Mouse (Mus musculus) embryonic facial prominence, embryonic 14.5 days (tissue): ENCODE results near the gene Erg28. TPM values are rescaled to one million over a fixed set of nuclear protein-coding genes. Genes with fewer than 3 reads are reported as not detected.
A peak's percentile ranks its signal among the peaks of the same experiment; 100 is the strongest.

ENCODE experiments used
- ATAC-seq: fragments of 200-750 bp; cut with Nextera tagmentation; 2 replicates; pipeline ENCODE4 v1.8.0; 2017; ENCODE audit warnings: low read depth, moderate number of reproducible peaks, moderate TSS enrichment
- DNase-seq: peaks from one replicate; pipeline ENCODE4 v3.0.0-alpha.2; 2015; ENCODE audit warnings: low spot score
- H3K27ac ChIP-seq: fragments of 300-500 bp; sonication (generic); replicated peaks from 2 replicates; pipeline ENCODE4 v1.5.1; 2014; ENCODE audit warnings: low read depth, mild to moderate bottlenecking, low read length, moderate library complexity
- H3K27me3 ChIP-seq: fragments of 300-500 bp; sonication (generic); replicated peaks from 2 replicates; pipeline ENCODE4 v1.6.1; 2014; ENCODE audit warnings: low read length; ENCODE audit not compliant: control insufficient read depth, insufficient read depth
- H3K36me3 ChIP-seq: fragments of 300-500 bp; sonication (generic); 2 replicates; pipeline ENCODE4 v1.6.1; 2014; ENCODE audit warnings: low read length, mixed read lengths; ENCODE audit not compliant: control insufficient read depth, insufficient read depth
- H3K4me1 ChIP-seq: fragments of 300-500 bp; sonication (generic); 2 replicates; pipeline ENCODE4 v1.6.1; 2014; ENCODE audit warnings: antibody characterized with exemption, low read length; ENCODE audit not compliant: control insufficient read depth, insufficient read depth
- H3K4me2 ChIP-seq: fragments of 300-500 bp; sonication (generic); 2 replicates; pipeline ENCODE4 v1.6.1; 2014; ENCODE audit warnings: low read depth, mild to moderate bottlenecking, low read length, moderate library complexity, mixed read lengths
- H3K4me3 ChIP-seq: fragments of 300-500 bp; sonication (generic); 2 replicates; pipeline ENCODE4 v1.5.1; 2014; ENCODE audit warnings: low read depth, mild to moderate bottlenecking, low read length
- H3K9ac ChIP-seq: fragments of 300-500 bp; sonication (generic); 2 replicates; pipeline ENCODE4 v1.6.1; 2014; ENCODE audit warnings: low read depth, mild to moderate bottlenecking, low read length, moderate library complexity, mixed read lengths
- H3K9me3 ChIP-seq: fragments of 300-500 bp; sonication (generic); 2 replicates; pipeline ENCODE4 v1.6.1; 2016; ENCODE audit warnings: low read length; ENCODE audit not compliant: control insufficient read depth
- WGBS: fragments of 180-500 bp; shearing (Covaris S2); extraction: QIAGEN DNeasy Blood & Tissue Kit; methylation state at CpG from one replicate; pipeline ENCODE4 v1.1.7; 2014; 5-methylcytosine and 5-hydroxymethylcytosine counted together
- polyA plus RNA-seq: library from polyadenylated mRNA; unstranded; fragments of >200 nt; fragmentation: Nextera tagmentation; extraction: Ambion mirVana; gene quantifications from 2 replicates; pipeline ENCODE4 v1.2.1, GENCODE M21; 2014

The Erg28 gene
- polyA plus RNA-seq, 1 experiment from 2014 or later = 97.5 TPM

DNA sequence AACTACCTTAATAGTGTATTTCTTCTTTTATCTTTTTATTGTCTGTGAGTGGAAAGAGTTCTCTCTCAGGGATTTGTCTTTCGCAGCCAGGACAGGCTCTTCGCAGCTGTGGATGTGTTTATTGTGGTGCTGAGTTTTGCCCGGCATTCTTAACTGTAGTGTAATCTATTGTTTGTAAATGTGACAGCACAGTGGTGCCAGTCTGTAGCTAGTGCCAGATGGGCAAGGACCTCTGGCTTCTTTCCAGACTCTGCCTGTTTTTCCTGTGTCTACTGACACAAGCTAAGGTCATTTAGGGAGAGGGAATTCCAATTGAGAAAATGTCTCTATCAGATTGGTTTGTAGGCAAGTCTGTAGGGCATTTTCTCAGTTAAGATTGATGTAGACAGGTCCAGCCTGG, 6.3 kb upstream of the Erg28 start:
- Histone ChIP-seq H3K4me1 (no peaks in the 10 kb centered on the region), H3K27me3 (no peaks in the 10 kb centered on the region), H3K9me3 (no peaks in the 10 kb centered on the region), H3K4me2 (no peak overlapping the region), H3K4me3 (no peak overlapping the region), H3K36me3 (peaks cover 21% of the 10 kb centered on the region; the same call in 1 of the 2 replicates), H3K27ac (no peak overlapping the region), H3K9ac (no peak overlapping the region)
- WGBS = 88% methylated on average over 3 of the region's 3 CpGs
- no peak for ATAC-seq
- DNase-seq = no peak

DNA sequence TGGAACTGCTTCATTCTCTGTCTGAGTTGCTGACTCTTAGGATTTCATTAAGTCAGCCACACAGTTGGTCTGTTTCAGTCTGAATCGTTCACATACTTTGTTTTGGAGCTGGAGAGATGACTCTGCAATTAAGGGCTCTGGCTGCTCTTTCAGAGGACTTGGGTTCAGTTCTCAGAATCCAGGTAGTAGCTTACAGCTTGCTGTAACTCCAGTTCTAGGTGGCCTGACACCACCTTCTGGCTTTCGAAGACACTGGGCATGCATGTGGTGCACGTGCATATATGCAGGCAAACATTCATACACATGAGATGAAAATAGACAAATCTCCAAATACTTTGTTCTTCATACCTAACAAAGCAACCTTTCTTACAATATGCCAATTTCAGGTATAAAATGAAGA, 5.5 kb upstream of the Erg28 start:
- no peaks in the 10 kb centered on the region for H3K4me1 ChIP-seq
- no peak for DNase-seq
- no peak for ATAC-seq
- H3K9me3 ChIP-seq = no peaks in the 10 kb centered on the region
- 88% methylated on average over 3 of the region's 3 CpGs for WGBS
- H3K27ac ChIP-seq = no peak overlapping the region
- no peaks in the 10 kb centered on the region for H3K27me3 ChIP-seq
- H3K36me3 ChIP-seq = peaks cover 21% of the 10 kb centered on the region; the same call in 1 of the 2 replicates
- no peak overlapping the region for H3K9ac ChIP-seq
- H3K4me2 ChIP-seq = no peak overlapping the region
- no peak overlapping the region for H3K4me3 ChIP-seq

DNA sequence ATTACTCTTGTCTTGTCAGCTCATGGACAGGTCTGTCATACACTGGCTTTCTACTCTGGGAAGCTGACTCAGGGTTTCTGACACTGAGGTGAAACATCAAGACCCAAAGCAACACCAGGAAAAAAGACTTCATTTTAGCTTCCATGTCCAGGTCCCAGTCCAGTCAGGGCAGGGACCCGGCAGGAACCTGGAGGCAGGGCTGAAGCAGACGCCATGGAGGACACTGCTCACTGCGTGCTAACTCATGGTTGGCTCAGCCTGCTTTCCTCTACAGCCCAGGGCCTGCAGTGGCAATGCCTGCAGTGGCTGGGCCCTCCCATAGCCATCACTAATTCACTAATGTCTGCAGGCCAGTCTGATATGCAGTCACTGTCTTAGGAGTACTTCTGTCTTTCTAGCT, 4.5 kb upstream of the Erg28 start:
- 93% methylated on average over 3 of the region's 3 CpGs for WGBS
- no peak overlapping the region for H3K9ac ChIP-seq
- no peaks in the 10 kb centered on the region for H3K9me3 ChIP-seq
- no peak overlapping the region for H3K4me2 ChIP-seq
- H3K4me3 ChIP-seq = no peak overlapping the region
- H3K36me3 ChIP-seq = peaks cover 21% of the 10 kb centered on the region; the same call in 1 of the 2 replicates
- peaks cover under 1% of the 10 kb centered on the region; the same call in 1 of the 2 replicates for H3K4me1 ChIP-seq
- no peak overlapping the region for H3K27ac ChIP-seq
- no peak for DNase-seq
- H3K27me3 ChIP-seq = no peaks in the 10 kb centered on the region
- no peak for ATAC-seq

DNA sequence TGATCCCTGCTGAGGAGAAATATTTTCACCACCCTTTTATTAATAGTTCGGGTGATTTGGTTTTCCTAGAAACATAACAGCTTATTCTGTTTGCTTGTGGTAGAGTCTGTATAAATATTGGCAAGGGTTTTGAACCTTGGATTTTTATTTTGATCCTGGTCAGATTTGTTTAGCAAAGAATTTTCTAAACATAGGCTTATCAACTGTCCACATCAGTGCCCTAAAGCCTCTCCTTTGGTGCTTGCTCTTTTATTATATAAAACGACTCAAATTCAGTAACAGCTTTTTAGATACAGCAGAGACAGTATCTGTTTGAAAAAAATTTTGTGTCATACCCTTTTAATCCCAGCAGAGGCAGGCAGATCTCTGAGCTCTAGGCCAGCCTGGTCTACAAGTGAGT, 1.5 kb upstream of the Erg28 start:
- no peak overlapping the region for H3K27ac ChIP-seq
- no peaks in the 10 kb centered on the region for H3K27me3 ChIP-seq
- peaks cover 8% of the 10 kb centered on the region; the same call in 1 of the 2 replicates for H3K4me1 ChIP-seq
- H3K4me2 ChIP-seq = peak overlapping the region; percentile 72; the same call in 1 of the 2 replicates
- DNase-seq (no peak), ATAC-seq (no peak)
- no peak overlapping the region for H3K9ac ChIP-seq
- peak overlapping the region; percentile 82 for H3K4me3 ChIP-seq
- peaks cover 24% of the 10 kb centered on the region; the same call in 1 of the 2 replicates for H3K36me3 ChIP-seq
- H3K9me3 ChIP-seq = no peaks in the 10 kb centered on the region
- 68% methylated on average over 2 of the region's 2 CpGs for WGBS

DNA sequence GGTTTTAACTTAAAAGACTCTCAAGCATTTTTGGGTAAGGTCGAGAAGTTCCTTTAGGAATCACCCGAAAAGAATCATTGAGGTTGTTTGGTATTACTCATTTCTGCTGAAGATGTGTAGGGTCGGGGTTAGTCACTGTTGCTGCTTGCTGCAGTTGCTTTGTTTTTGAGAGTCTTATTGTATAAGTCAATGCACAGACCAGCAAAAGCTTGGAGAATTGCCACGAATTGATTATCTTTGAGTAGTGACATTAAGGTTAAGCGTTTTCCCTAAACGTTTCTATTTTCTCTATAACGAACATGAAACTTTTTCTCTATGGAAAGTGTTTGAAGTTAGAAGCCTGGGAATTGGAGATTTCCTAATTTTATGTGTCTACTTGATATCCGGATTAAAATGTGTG, 1.0 kb upstream of the Erg28 start:
- H3K4me3 ChIP-seq = peak overlapping the region; percentile 82
- peaks cover 28% of the 10 kb centered on the region; the same call in 1 of the 2 replicates for H3K36me3 ChIP-seq
- ATAC-seq (no peak), DNase-seq (no peak)
- H3K27ac ChIP-seq = peak overlapping the region; percentile 98
- no peaks in the 10 kb centered on the region for H3K27me3 ChIP-seq
- H3K9me3 ChIP-seq = no peaks in the 10 kb centered on the region
- 10% methylated on average over 8 of the region's 8 CpGs for WGBS
- H3K9ac ChIP-seq = peak overlapping the region; percentile 81
- peak overlapping the region; percentile 72 for H3K4me2 ChIP-seq
- peaks cover 8% of the 10 kb centered on the region; the same call in 1 of the 2 replicates for H3K4me1 ChIP-seq

DNA sequence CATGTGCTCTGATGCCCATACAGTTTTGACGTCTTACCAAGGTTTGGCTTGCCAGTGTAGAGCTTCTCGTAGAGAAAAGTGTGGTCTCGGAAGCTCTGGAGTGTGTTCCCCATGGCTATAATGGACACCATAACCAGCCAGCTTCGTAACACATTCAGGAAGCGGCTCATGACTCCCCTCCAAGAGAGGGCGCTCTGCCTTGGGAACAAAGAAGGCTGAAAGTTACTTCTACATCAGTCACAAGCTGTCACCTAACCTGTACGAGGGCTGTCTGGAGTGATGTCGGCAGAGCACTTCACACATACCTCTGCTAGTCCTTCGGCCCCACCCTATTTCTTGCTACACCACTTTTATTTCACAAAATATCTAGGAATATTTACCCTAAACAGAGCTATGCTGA, 2.3 kb downstream of the Erg28 start:
- H3K4me2 ChIP-seq = no peak overlapping the region
- H3K27me3 ChIP-seq = no peaks in the 10 kb centered on the region
- 80% methylated on average over 9 of the region's 9 CpGs for WGBS
- H3K4me1 ChIP-seq = peaks cover 8% of the 10 kb centered on the region; the same call in 1 of the 2 replicates
- no peaks in the 10 kb centered on the region for H3K9me3 ChIP-seq
- DNase-seq = no peak
- no peak for ATAC-seq
- H3K36me3 ChIP-seq = peaks cover 42% of the 10 kb centered on the region
- H3K9ac ChIP-seq = no peak overlapping the region
- H3K4me3 ChIP-seq = no peak overlapping the region
- H3K27ac ChIP-seq = no peak overlapping the region

DNA sequence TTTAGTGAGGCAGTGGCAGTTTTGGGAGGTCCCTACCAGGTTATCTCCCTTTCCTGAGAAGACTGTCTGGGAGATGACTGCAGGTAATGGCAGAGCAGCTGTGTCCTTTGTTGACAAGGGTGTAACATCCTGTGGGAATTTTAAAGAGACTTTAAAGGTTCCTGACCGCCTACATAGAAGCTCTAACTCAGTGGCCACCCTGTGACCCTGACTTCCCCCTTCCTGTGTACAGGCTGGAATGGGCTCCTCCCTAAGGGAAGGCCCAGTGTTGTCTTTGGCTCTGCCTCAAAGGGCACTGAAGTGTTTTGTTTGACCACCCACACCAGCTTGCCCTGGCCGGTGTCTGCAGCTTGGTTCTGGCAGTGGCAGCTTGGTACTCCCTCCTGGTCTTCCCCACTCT, 10.8 kb downstream of the Erg28 start:
- Histone ChIP-seq H3K9me3 (no peaks in the 10 kb centered on the region), H3K36me3 (peaks cover 63% of the 10 kb centered on the region), H3K27ac (no peak overlapping the region), H3K27me3 (no peaks in the 10 kb centered on the region), H3K9ac (no peak overlapping the region), H3K4me2 (no peak overlapping the region), H3K4me1 (no peaks in the 10 kb centered on the region), H3K4me3 (no peak overlapping the region)
- 0 out of 2 replicates have a peak, but pooled peaks have one; percentile 22 for ATAC-seq
- 85% methylated on average over 2 of the region's 2 CpGs for WGBS
- peak; percentile 30 for DNase-seq

DNA sequence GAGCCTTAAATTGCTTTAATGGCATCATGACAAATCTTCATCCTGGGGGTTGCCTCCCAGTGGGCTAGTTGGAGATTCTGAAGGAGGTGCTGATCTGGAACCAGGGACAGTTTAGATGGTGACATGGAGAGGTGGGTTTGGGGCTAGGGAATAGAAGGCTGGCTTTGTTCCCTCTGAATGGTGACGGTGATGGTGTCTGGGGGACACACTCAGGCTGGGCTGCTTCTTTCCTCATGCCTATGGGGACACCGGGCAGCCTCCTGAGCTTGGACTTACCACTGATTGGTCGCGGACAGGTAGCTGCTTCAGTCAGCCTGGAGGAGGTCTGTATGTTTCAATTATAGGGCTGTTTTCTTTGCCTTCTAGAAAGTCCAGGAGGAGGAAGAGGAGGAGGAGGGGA, 12.7 kb downstream of the Erg28 start:
- H3K4me2 ChIP-seq = no peak overlapping the region
- H3K4me3 ChIP-seq = no peak overlapping the region
- H3K27me3 ChIP-seq = no peaks in the 10 kb centered on the region
- H3K27ac ChIP-seq = no peak overlapping the region
- ATAC-seq (no peak), DNase-seq (no peak)
- peaks cover 49% of the 10 kb centered on the region for H3K36me3 ChIP-seq
- no peaks in the 10 kb centered on the region for H3K9me3 ChIP-seq
- no peaks in the 10 kb centered on the region for H3K4me1 ChIP-seq
- no peak overlapping the region for H3K9ac ChIP-seq
- WGBS = 94% methylated on average over 4 of the region's 4 CpGs

DNA sequence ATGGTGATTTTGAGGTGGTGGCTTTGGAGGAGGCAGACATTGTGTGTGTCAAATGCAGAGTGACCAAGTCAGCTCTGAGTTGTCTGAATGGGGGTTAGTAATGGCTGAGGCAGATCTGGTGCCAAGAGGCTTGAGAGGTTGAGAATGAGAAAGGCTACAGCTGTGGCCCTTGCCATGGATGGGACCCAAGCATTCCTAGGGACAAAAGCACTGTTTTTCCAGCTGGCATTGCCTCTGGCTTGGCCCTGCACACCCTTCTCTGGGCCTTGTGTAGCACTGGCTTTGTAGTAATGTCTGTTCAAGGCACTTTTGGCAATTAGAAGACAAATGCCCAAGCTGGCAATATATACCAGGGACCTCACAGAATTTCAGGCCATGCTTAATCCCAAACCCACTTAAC, 13.4 kb downstream of the Erg28 start:
- no peak overlapping the region for H3K9ac ChIP-seq
- H3K4me2 ChIP-seq = no peak overlapping the region
- no peak overlapping the region for H3K4me3 ChIP-seq
- H3K27ac ChIP-seq = no peak overlapping the region
- H3K9me3 ChIP-seq = no peaks in the 10 kb centered on the region
- H3K36me3 ChIP-seq = peaks cover 42% of the 10 kb centered on the region
- DNase-seq (no peak), ATAC-seq (no peak)
- no peaks in the 10 kb centered on the region for H3K4me1 ChIP-seq
- H3K27me3 ChIP-seq = no peaks in the 10 kb centered on the region
